Mouse (Mus musculus): ENCODE measurements around the gene Phf20. TPM values are rescaled to one million over a fixed set of nuclear protein-coding genes. Genes with fewer than 3 reads are reported as not detected.

Gene Phf20
- polyA plus RNA-seq, 1 experiment from 2014 or later = 75.5 TPM

DNA sequence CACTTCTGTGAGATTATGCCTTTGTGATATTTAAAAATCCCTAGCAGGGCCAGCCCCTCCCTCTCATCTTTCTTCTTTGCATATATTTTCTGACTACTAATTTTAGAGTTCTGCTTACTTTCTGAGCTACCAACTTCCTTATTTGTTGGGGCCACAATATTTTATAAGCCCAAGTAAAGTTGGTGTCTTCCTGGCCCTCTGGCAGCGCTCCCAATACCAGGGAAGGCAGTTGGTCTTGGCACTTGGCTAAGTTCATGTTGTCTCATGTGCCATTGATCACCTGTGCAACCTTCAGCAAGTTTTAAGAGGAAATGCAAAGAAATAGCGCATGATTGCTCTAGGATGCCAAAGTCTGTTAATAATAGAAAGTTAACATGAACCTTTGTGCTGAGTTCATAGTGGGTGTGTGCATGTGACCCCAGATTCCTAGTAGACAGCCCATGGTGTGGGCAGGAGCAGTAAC lies 99.4 kb downstream of the Phf20 start:
- DNase-seq (ENCODE audit: low spot score) = no peak
- H3K9me3 ChIP-seq (replicated peaks) = no peaks in the 10 kb centered on the region
- no peaks in the 10 kb centered on the region for H3K4me1 ChIP-seq
- no peak overlapping the region for H3K4me3 ChIP-seq
- peaks cover 94% of the 10 kb centered on the region for H3K36me3 ChIP-seq
- no peak overlapping the region for H3K27ac ChIP-seq
- 95% methylated on average over 2 of the region's 2 CpGs for WGBS
- H3K27me3 ChIP-seq (ENCODE audit: low read depth, poor library complexity, severe bottlenecking) = no peaks in the 10 kb centered on the region

DNA sequence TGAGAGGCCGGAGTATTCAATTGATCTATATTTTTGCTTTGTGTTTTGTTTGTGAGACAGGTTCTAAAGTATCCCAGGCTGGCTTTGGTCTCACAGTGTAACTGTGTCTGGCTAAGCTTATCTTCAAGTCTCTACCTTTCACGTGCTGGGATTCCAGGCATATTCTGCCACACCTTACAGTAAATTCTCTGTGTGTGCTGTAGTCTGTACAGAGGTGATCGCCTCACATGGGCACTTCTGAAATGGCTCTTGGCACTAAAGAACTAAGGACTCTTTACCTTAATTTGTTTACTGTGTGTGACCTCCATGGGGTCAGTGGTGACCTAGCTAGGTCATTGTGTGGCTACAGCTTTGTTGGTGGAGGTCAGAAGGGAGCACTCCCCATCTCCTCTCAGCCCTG lies 99.9 kb downstream of the Phf20 start:
- WGBS = 95% methylated on average over 3 of the region's 3 CpGs
- H3K27ac ChIP-seq = no peak overlapping the region
- H3K36me3 ChIP-seq = peaks cover 94% of the 10 kb centered on the region
- no peaks in the 10 kb centered on the region for H3K27me3 ChIP-seq (ENCODE audit: low read depth, poor library complexity, severe bottlenecking)
- no peak for DNase-seq (ENCODE audit: low spot score)
- no peaks in the 10 kb centered on the region for H3K4me1 ChIP-seq
- no peaks in the 10 kb centered on the region for H3K9me3 ChIP-seq (replicated peaks)
- no peak overlapping the region for H3K4me3 ChIP-seq

DNA sequence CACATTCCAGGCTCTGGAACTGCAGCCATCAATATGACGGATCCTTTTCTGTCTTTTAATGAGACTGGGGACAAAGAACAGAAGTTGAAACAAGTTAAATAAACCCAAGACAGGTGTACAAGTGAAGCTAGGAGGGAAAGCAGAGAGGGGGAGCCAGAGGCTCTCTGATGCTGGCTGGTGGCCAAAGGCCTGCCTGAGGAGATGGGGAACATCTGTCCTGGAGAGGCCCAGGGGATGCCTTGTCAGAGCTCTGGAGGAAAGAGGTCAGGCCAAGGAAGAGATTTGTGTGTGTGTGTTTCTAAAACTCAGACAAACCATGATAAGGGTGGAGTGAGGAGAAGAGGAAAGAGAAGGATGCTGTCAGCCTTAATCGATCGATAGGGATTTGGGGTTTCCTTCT lies 101.4 kb downstream of the Phf20 start:
- Histone ChIP-seq H3K27ac (no peak overlapping the region), H3K27me3 (ENCODE audit: low read depth, poor library complexity, severe bottlenecking) (no peaks in the 10 kb centered on the region), H3K36me3 (peaks cover 94% of the 10 kb centered on the region), H3K4me1 (no peaks in the 10 kb centered on the region), H3K9me3 (replicated peaks) (no peaks in the 10 kb centered on the region), H3K4me3 (no peak overlapping the region)
- DNase-seq (ENCODE audit: low spot score) = no peak
- WGBS = 97% methylated on average over 3 of the region's 3 CpGs

DNA sequence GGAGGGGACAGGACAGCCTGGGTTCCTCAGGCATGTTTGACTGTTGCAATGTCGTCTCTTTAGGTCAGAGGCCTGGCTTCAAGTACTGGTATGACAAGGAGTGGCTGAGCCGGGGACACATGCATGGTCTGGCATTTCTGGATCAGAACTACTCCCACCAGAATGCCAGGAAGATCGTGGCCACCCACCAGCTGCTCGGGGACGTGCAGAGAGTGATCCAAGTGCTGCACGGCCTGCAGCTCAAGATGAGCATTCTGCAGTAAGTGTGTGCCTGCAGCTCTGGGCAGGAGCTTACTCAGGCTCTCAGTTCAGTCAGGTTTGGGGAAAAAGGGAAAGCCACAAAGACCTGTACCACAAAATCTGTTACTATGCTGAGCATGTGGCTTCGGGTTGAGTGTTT lies 102.2 kb downstream of the Phf20 start:
- no peaks in the 10 kb centered on the region for H3K4me1 ChIP-seq
- no peaks in the 10 kb centered on the region for H3K27me3 ChIP-seq (ENCODE audit: low read depth, poor library complexity, severe bottlenecking)
- peaks cover 94% of the 10 kb centered on the region for H3K36me3 ChIP-seq
- no peak for DNase-seq (ENCODE audit: low spot score)
- no peak overlapping the region for H3K27ac ChIP-seq
- whole genome bisulfite sequencing = 92% methylated on average over 7 of the region's 7 CpGs
- H3K4me3 ChIP-seq = no peak overlapping the region
- H3K9me3 ChIP-seq (replicated peaks) = no peaks in the 10 kb centered on the region

DNA sequence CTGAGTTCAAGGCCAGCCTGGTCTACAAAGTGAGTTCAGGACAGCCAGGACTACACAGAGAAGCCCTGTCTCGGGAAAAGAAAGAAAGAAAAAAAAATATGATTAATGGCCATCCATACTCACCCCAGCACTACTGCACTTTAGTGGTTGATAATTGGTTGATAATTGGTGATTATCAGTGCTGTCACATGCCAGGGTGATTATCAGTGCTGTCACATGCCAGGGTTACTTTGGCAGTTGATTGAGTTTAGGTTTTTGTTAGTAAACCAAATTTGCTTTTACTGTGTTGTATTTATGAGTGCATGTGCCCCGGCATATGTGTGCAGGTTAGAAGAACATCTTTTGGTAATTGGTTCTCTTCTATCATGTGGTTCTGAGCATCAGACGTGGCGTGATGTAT lies 105.8 kb downstream of the Phf20 start:
- no peaks in the 10 kb centered on the region for H3K27me3 ChIP-seq (ENCODE audit: low read depth, poor library complexity, severe bottlenecking)
- no peaks in the 10 kb centered on the region for H3K9me3 ChIP-seq (replicated peaks)
- no peak overlapping the region for H3K27ac ChIP-seq
- 88% methylated on average over 4 of the region's 4 CpGs for WGBS
- peaks cover 94% of the 10 kb centered on the region for H3K36me3 ChIP-seq
- DNase-seq (ENCODE audit: low spot score) = no peak
- no peak overlapping the region for H3K4me3 ChIP-seq
- no peaks in the 10 kb centered on the region for H3K4me1 ChIP-seq

DNA sequence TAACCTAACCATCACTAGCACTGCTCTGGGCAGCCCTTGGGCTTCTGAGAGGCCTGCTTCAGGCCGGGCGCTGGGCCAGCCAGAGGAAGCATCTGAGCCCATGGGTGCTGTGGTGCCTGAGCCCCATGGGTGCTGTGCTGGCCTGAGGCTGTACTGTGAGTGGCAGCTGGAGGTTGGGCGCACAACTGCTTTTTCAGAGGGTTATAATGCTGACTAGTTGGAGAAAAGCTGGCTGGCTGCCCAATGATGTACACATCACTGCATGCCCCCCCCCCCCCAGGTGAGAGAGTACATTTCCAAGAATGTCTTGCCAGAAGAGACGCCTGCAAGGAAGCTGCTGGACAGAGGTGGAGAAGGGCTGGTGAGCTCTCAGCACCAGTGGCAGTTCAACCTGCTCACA lies 108.1 kb downstream of the Phf20 start:
- H3K4me3 ChIP-seq = no peak overlapping the region
- DNase-seq (ENCODE audit: low spot score) = no peak
- 90% methylated on average over 4 of the region's 4 CpGs for WGBS
- H3K36me3 ChIP-seq = peaks cover 88% of the 10 kb centered on the region
- no peak overlapping the region for H3K27ac ChIP-seq
- H3K9me3 ChIP-seq (replicated peaks) = no peaks in the 10 kb centered on the region
- no peaks in the 10 kb centered on the region for H3K27me3 ChIP-seq (ENCODE audit: low read depth, poor library complexity, severe bottlenecking)
- H3K4me1 ChIP-seq = no peaks in the 10 kb centered on the region

DNA sequence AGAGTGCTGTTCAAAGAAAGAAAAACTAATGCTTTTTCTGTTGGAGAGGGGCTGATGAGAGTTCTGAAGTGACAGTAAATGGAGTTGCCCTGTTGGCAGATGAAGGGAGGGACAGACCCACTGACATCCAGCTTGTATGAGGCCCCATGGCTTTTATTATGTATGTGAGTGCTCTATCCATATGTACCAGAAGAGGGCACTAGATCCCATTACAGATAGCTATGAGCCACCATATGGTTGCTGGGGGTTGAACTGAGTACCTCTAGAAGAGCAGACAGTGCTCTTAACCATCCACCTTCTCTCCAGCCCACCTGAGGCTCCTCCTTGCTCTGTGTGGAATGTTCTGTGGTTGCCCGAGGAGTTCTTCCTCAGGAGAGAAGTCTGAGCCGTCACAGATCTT lies 109.6 kb downstream of the Phf20 start:
- Histone ChIP-seq H3K27me3 (ENCODE audit: low read depth, poor library complexity, severe bottlenecking) (no peaks in the 10 kb centered on the region), H3K27ac (no peak overlapping the region), H3K4me1 (no peaks in the 10 kb centered on the region), H3K9me3 (replicated peaks) (no peaks in the 10 kb centered on the region), H3K4me3 (no peak overlapping the region), H3K36me3 (peaks cover 84% of the 10 kb centered on the region)
- DNase-seq (ENCODE audit: low spot score) = no peak
- WGBS = 84% methylated on average over 2 of the region's 2 CpGs

DNA sequence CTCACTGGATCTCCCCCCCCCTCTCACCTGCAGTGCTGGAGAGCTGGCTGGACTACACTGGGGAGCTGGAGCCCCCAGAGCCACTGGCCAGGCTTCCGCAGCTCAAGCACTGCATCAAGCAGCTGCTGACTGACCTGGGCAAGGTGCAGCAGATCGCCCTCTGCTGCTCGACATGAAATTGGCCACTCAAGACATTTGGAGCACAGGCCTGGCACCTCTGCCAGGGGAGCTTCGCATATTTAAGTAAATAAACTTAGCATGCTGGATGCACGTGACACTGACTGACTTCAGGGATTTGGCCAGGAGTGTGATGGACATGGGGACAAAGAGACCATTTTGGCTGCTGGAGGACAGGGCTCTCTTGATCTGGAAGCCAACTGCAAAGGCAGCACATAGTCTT lies 111.0 kb downstream of the Phf20 start:
- WGBS = 68% methylated on average over 5 of the region's 5 CpGs
- peaks cover 73% of the 10 kb centered on the region for H3K36me3 ChIP-seq
- no peak for DNase-seq (ENCODE audit: low spot score)

DNA sequence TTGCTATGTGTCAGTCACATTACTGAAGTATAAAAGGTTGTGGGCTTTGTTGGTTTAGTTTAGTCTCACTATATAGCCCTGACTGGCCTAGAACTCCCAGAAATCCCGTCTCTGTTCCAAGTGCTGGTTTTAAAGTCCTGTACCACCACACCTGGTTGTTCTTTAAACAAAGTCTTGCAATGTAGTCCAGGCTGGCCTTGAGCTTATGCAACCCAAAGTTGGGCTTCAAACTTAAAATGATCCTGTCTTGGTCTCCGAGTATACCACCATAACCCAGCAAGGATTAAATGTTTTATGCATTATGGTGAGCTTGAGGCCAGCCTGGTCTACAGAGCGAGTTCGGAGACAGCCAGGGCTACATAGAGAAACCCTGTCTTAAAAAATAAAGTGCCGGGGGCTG lies 113.7 kb downstream of the Phf20 start:
- Histone ChIP-seq H3K36me3 (peaks cover 53% of the 10 kb centered on the region), H3K27me3 (ENCODE audit: low read depth, poor library complexity, severe bottlenecking) (no peaks in the 10 kb centered on the region), H3K9me3 (replicated peaks) (no peaks in the 10 kb centered on the region), H3K4me1 (peaks cover 20% of the 10 kb centered on the region), H3K27ac (no peak overlapping the region), H3K4me3 (no peak overlapping the region)
- WGBS = 95% methylated on average over 5 of the region's 5 CpGs
- DNase-seq (ENCODE audit: low spot score) = no peak

More for the DNA sequence above, 111.0 kb downstream of the Phf20 start:
- no peaks in the 10 kb centered on the region for H3K9me3 ChIP-seq (replicated peaks)
- no peak overlapping the region for H3K27ac ChIP-seq
- peaks cover 10% of the 10 kb centered on the region for H3K4me1 ChIP-seq
- no peaks in the 10 kb centered on the region for H3K27me3 ChIP-seq (ENCODE audit: low read depth, poor library complexity, severe bottlenecking)
- no peak overlapping the region for H3K4me3 ChIP-seq

DNA sequence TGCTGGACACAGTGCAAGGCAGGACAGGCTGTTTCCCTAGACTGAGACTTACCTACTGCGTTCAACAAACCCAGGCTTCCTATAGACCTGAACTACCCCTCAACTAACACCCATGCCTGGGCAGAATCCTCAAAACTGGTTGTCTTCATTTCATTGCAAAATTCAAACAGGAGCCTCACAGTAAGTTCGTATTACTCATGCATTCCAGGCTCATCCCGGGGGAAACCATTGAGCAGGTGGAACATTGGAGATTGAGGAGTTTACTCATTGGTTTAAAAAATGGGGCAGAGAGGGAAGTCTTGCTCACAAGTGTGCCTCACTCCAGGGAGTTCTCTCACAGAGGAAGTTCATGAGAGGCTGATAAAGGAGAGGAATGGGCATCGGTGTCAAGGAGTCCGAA lies 114.2 kb downstream of the Phf20 start:
- Histone ChIP-seq H3K4me1 (peaks cover 20% of the 10 kb centered on the region), H3K9me3 (replicated peaks) (no peaks in the 10 kb centered on the region), H3K27ac (no peak overlapping the region), H3K4me3 (no peak overlapping the region), H3K27me3 (ENCODE audit: low read depth, poor library complexity, severe bottlenecking) (no peaks in the 10 kb centered on the region), H3K36me3 (peaks cover 48% of the 10 kb centered on the region)
- WGBS = 95% methylated on average over 5 of the region's 5 CpGs
- no peak for DNase-seq (ENCODE audit: low spot score)

DNA sequence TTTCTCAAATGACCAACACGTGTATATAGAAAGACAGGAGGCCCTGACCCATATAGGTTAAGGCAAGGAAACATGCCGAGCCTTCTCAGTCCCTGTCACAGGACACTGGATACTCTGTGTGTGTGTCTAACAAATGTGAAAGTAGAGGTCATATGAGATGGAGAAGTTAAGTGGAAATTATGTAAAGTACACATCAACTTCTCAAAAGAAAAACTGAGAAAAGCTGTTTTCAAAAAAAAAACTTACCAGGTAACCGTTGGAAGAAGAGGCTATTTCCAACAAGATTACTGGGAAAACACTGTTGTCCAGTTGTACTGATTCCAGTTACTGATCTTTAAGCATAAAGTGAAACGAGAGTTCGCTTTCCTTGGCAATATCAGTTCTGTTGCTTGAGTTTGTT lies 114.7 kb downstream of the Phf20 start:
- H3K4me1 ChIP-seq = peaks cover 20% of the 10 kb centered on the region
- no peaks in the 10 kb centered on the region for H3K9me3 ChIP-seq (replicated peaks)
- peak overlapping the region; percentile 92 for H3K4me3 ChIP-seq
- no peaks in the 10 kb centered on the region for H3K27me3 ChIP-seq (ENCODE audit: low read depth, poor library complexity, severe bottlenecking)
- 91% methylated on average over 5 of the region's 5 CpGs for WGBS
- peaks cover 43% of the 10 kb centered on the region for H3K36me3 ChIP-seq
- H3K27ac ChIP-seq = no peak overlapping the region
- DNase-seq (ENCODE audit: low spot score) = no peak

DNA sequence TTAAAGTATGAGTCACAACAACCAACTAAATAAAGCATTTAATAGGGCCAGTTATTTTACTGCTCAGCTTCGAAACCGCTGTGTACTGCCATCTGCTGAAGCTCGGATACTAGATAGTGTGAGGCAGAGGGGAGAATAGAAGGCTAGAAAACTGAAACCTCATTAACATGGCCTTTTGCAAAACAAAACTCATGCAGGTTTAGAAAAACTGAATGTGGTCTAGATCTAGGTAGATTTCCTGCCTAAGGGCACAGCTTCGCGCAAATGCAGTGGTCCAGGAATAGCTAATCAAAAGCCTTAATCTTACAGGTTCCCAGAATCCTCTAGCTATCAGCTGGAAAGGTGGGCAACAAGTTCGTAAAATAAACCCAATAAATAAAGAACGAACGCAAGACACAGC lies 115.2 kb downstream of the Phf20 start:
- peak overlapping the region; percentile 92 for H3K4me3 ChIP-seq
- DNase-seq (ENCODE audit: low spot score) = no peak
- H3K36me3 ChIP-seq = peaks cover 38% of the 10 kb centered on the region
- peaks cover 20% of the 10 kb centered on the region for H3K4me1 ChIP-seq
- no peaks in the 10 kb centered on the region for H3K9me3 ChIP-seq (replicated peaks)
- WGBS = 27% methylated on average over 8 of the region's 8 CpGs
- H3K27ac ChIP-seq = peak overlapping the region; percentile 99
- no peaks in the 10 kb centered on the region for H3K27me3 ChIP-seq (ENCODE audit: low read depth, poor library complexity, severe bottlenecking)

DNA sequence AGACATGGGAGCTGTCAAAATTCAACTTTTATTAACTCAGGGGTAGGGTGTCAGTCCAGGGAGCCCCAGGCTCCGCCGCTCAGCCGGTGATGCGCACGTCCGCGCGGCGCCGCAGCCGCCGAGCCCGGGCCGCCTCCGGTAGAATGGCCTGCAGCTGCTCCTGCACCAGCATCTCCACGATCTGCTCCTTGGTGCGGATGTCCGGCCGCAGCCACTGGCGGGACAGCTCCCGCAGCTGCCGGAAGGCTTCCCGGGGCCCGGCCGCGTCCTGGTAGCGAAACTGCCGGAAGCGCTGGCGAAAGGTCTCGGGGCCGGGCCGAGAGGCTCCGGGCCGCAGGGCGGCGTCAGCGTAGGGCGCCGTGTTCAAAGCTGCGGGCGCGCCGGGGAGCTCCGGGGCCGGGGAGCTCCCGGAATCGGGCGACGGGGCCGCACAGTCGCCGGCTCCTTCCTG lies 115.6 kb downstream of the Phf20 start:
- Histone ChIP-seq H3K36me3 (peaks cover 34% of the 10 kb centered on the region), H3K4me1 (peaks cover 20% of the 10 kb centered on the region), H3K27ac (peak overlapping the region; percentile 99), H3K4me3 (peak overlapping the region; percentile 92), H3K9me3 (replicated peaks) (no peaks in the 10 kb centered on the region), H3K27me3 (ENCODE audit: low read depth, poor library complexity, severe bottlenecking) (no peaks in the 10 kb centered on the region)
- under 1% methylated on average over 53 of the region's 53 CpGs for WGBS
- DNase-seq (ENCODE audit: low spot score) = peak; percentile 80

DNA sequence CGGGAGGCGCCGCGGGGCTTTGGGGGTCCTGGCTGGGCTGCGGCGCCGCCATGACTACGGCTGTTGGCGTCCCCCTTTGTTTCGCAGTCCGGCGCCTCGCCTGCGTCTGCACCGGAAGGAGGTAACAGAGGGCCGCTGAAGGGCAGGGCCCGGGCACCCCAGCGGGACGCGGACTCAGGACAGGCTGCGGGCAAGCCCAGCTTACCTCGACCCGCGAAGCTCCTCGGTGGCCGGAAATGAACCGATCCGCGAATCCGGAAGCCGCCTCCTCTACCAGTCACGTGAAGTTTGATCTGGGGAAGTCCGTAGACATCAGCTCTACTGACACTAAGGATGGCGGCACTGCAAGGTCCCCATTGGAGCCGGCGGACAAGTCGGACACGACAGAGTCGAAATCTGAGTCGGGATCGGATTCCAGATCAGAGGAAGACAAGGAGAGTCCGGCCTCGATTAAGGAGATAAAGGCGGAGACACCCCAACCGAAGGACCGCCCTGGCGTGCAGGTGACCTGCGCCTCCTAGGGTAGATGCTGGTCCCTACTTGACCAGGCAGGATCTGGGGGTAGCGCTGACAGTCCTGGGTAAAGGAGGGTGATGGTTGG lies 116.1 kb downstream of the Phf20 start, which contains the start of the genes Cnbd2 and Scand1:
Gene Cnbd2 (plus strand): TSS at position 3 of the 601 bp plus-strand sequence.
Gene Scand1 (minus strand): TSS at position 408 of the 601 bp plus-strand sequence.
- H3K4me1 ChIP-seq = peaks cover 20% of the 10 kb centered on the region
- DNase-seq (ENCODE audit: low spot score) = peak; percentile 90
- H3K27me3 ChIP-seq (ENCODE audit: low read depth, poor library complexity, severe bottlenecking) = no peaks in the 10 kb centered on the region
- peak within 1 kb of the TSS; percentile 92 for H3K4me3 ChIP-seq
- no peaks in the 10 kb centered on the region for H3K9me3 ChIP-seq (replicated peaks)
- WGBS = 0% methylated on average over 49 of the region's 49 CpGs
- peak within 1 kb of the TSS; percentile 99 for H3K27ac ChIP-seq
- H3K36me3 ChIP-seq = peaks cover 29% of the 10 kb centered on the region

Measured in limb, embryonic 10.5 days (tissue).